Mouse (Mus musculus) layer of hippocampus, adult 6 months (tissue): ENCODE results near the gene Gm1110. TPM values are rescaled to one million over a fixed set of nuclear protein-coding genes. Genes with fewer than 3 reads are reported as not detected.

Experiments used
- long read RNA-seq, 2 experiments: library from polyadenylated mRNA; unstranded; transcript quantifications; one replicate each; pipeline ENCODE4 v2.0.0; 2019 to 2020
- polyA plus RNA-seq: library from polyadenylated mRNA; unstranded; fragments of <200 nt; fragmentation: Nextera tagmentation; gene quantifications from 2 replicates; pipeline ENCODE4 v1.2.3, GENCODE M21; 2021

Gm1110 gene
- 0.15 and 0.25 TPM in 2 replicates for polyA plus RNA-seq
- long read RNA-seq, experiment 1, partial matches to known transcripts, result 2 of 2 reads
- long read RNA-seq, experiment 1, other reads (novel, unspliced or antisense), result 0 of 2 reads
- long read RNA-seq, experiment 2, result 0 reads

GRCm38 (mm10) chr9:26922909-26923526, at the start of gene Gm1110:
Gm1110 (minus strand) TSS chr9:26923111.

GRCm38 (mm10) chr9:26860751-26861150, 62.2 kb downstream of the Gm1110 start, which contains the start of gene Glb1l3:
Glb1l3 (minus strand) TSS chr9:26860890.

Other genes starting within 250 kb of the Gm1110 start
- gene B3gat1, start 189.4 kb downstream of the Gm1110 start, polyA plus RNA-seq, result 39.0 and 66.8 TPM in 2 replicates
- gene Glb1l2, start 116.6 kb downstream of the Gm1110 start, polyA plus RNA-seq, result 0.50 and 1.5 TPM in 2 replicates
- gene Glb1l3, start 62.2 kb downstream of the Gm1110 start, polyA plus RNA-seq, result not detected in 2 replicates
- 23.1 and 38.2 TPM in 2 replicates for gene Acad8, start 76.5 kb upstream of the Gm1110 start, polyA plus RNA-seq
- 72.4 and 93.4 TPM in 2 replicates for gene Thyn1, start 76.6 kb upstream of the Gm1110 start, polyA plus RNA-seq
- gene Vps26b, start 107.0 kb upstream of the Gm1110 start, polyA plus RNA-seq, result 54.8 and 60.5 TPM in 2 replicates
- 4.8 and 5.0 TPM in 2 replicates for gene Ncapd3, start 107.1 kb upstream of the Gm1110 start, polyA plus RNA-seq
- 25.3 and 26.8 TPM in 2 replicates for gene Jam3, start 232.3 kb upstream of the Gm1110 start, polyA plus RNA-seq